Mouse (Mus musculus): ENCODE measurements at regions not wholly inside any gene's neighbourhood (a gene's known extent, or its start where the extent isn't known, plus 50 kb on each side); places are given as distances from the start of the nearest gene placed in this dataset.
A peak's percentile ranks its signal among the peaks of the same experiment; 100 is the strongest.

DNA sequence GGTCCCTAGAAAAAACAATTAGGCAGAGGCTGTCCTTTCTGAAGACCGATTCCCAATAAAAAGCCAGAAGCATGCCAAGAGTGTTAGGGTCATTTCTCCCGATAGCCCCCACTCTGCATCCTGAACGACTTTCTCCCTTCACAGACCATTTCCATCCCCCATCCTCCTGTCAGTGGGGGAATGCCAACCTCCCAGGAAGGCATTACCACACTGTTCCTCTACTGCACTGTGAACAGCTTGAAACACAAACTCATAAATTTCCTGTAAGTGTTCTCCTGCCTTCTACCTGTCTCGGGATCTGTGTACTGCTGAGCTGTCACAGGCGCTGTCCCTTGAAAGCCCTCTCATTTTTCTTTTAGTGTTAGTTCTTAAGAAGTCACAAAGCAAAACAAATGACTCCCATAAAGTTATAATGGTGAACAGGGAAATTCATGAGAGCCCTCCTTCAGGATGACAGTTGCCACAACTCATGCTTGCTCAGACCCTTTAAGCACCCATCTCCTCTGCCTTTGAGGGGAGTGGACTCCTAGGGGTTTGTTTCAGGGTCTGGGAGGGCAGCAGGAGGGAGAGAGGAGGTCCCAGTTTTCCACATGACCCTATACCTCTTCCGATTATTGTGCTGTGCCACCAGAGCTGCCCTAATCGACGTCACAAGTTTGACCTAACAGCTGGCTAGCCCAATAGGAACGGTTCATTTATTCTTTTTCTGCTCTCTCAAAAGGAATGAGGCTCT is 139.9 kb downstream of the Rchy1 start:
- no peak overlapping the region for H3K27ac ChIP-seq
- H3K4me1 ChIP-seq = peaks cover 8% of the 10 kb centered on the region
- no peak for ATAC-seq
- H3K27me3 ChIP-seq = no peaks in the 10 kb centered on the region
- no peak overlapping the region for H3K9ac ChIP-seq
- 72% methylated on average over 9 of the region's 9 CpGs for WGBS
- no peak overlapping the region for H3K4me2 ChIP-seq
- no peaks in the 10 kb centered on the region for H3K9me3 ChIP-seq (replicated peaks)
- H3K4me3 ChIP-seq = no peak overlapping the region
- no peaks in the 10 kb centered on the region for H3K36me3 ChIP-seq (ENCODE audit: poor library complexity, severe bottlenecking)

DNA sequence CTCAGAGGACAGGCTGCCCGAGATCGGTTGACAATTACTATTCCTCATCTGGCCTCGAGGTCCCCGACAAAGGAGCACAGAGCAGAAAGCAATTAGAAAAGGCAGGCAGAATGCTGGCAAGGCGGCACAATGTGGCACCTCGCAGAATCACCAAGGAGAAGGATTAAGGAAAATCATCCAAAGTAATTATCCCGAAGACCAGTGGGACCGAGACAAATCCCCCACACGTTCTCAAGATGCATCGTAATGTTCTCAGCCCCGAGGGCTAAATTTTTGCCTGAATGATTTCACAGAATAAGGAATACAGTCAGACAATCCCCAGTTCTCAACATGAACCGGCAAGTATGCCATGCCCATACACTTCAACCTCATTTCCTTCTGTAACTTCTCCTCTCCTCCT is 144.1 kb downstream of the Rchy1 start:
- Histone ChIP-seq H3K27ac (no peak overlapping the region), H3K9me3 (replicated peaks) (no peaks in the 10 kb centered on the region), H3K36me3 (ENCODE audit: poor library complexity, severe bottlenecking) (no peaks in the 10 kb centered on the region), H3K4me3 (no peak overlapping the region), H3K4me1 (peaks cover 11% of the 10 kb centered on the region), H3K4me2 (peak overlapping the region; percentile 44), H3K27me3 (no peaks in the 10 kb centered on the region), H3K9ac (0 out of 2 replicates have a peak overlapping the region, but pooled peaks have one; percentile 0)
- WGBS = 6% methylated on average over 12 of the region's 12 CpGs
- ATAC-seq = peak; percentile 76

DNA sequence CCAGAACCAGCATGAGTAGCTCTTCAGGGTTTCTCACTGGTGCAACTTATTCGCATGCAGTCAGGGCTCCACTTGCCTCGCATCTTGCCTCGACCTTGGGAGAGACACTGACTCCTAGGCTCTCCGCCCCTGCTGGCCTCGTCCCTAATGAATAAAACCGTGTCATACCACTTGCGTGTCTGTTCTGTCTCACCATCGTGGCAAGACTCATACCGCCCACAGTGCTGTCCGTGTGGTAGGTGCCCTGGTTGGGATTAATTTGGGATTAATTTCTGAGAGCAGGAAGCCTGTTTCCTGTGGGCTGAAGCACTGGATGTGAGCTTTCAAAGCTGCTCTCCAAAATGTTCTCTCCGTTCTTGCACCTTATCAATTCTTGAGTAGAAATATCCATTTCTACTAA is 144.7 kb downstream of the Rchy1 start:
- no peaks in the 10 kb centered on the region for H3K27me3 ChIP-seq
- no peaks in the 10 kb centered on the region for H3K9me3 ChIP-seq (replicated peaks)
- ATAC-seq = 0 out of 2 replicates have a peak, but pooled peaks have one; percentile 31
- H3K36me3 ChIP-seq (ENCODE audit: poor library complexity, severe bottlenecking) = no peaks in the 10 kb centered on the region
- H3K4me2 ChIP-seq = no peak overlapping the region; the same call in 1 of the 2 replicates
- H3K27ac ChIP-seq = no peak overlapping the region
- 57% methylated on average over 11 of the region's 11 CpGs for WGBS
- H3K9ac ChIP-seq = no peak overlapping the region
- H3K4me1 ChIP-seq = peaks cover 11% of the 10 kb centered on the region
- H3K4me3 ChIP-seq = no peak overlapping the region

DNA sequence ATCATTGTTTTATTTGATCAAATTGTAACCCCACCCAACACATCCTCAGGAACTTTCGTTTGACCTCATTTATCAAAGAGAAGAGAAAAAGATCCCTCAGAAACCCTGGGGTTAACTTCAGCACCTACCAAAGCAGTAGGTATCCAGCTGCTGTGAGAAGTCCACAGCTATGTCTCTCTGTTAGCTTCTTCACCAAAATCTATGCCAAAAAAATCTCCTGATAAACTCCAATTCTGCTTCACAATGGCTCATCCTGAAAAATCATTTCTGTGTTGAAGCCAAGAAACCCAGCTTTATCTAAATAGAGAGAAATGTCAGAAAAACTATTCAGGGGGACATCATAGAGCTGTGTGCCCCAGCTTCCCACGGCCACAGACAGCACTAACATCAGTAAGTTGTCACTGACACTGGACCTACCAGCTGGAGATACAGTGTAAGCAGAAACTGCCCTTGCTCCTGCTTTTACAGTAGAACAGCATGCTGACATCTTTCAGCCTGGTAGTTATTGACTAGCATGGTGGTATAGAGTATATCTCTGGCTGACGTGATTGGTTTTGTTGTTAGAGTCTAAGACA is 146.4 kb downstream of the Rchy1 start:
- WGBS = 91% methylated on average over 3 of the region's 3 CpGs
- H3K4me2 ChIP-seq = no peak overlapping the region
- no peak overlapping the region for H3K9ac ChIP-seq
- H3K36me3 ChIP-seq (ENCODE audit: poor library complexity, severe bottlenecking) = no peaks in the 10 kb centered on the region
- H3K27me3 ChIP-seq = no peaks in the 10 kb centered on the region
- no peak for ATAC-seq
- H3K4me3 ChIP-seq = no peak overlapping the region
- H3K9me3 ChIP-seq (replicated peaks) = no peaks in the 10 kb centered on the region
- no peak overlapping the region for H3K27ac ChIP-seq
- H3K4me1 ChIP-seq = peaks cover 11% of the 10 kb centered on the region

DNA sequence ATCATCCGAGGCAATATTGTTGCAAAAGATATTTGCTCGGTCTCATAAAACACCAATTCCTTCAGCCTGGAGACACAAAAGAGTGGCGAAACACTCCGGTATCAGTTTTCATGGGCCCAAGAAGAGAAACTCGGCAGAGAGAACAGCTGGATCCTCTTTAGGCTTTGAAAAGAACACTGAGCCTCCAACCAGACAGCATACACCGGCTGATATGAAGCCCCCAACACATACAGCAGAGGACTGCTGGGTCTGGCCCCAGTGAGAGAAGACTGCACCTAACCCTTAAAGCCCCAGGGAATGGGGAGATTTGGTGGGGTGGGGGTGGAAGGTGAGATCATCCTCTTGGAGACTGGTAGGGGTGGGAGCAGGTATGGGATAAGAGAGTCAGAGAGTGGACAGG is 147.9 kb downstream of the Rchy1 start:
- Histone ChIP-seq H3K27me3 (no peaks in the 10 kb centered on the region), H3K4me3 (no peak overlapping the region), H3K36me3 (ENCODE audit: poor library complexity, severe bottlenecking) (no peaks in the 10 kb centered on the region), H3K27ac (no peak overlapping the region), H3K4me1 (peaks cover 11% of the 10 kb centered on the region), H3K9ac (no peak overlapping the region), H3K4me2 (no peak overlapping the region), H3K9me3 (replicated peaks) (no peaks in the 10 kb centered on the region)
- ATAC-seq = no peak
- WGBS = 77% methylated on average over 6 of the region's 6 CpGs

DNA sequence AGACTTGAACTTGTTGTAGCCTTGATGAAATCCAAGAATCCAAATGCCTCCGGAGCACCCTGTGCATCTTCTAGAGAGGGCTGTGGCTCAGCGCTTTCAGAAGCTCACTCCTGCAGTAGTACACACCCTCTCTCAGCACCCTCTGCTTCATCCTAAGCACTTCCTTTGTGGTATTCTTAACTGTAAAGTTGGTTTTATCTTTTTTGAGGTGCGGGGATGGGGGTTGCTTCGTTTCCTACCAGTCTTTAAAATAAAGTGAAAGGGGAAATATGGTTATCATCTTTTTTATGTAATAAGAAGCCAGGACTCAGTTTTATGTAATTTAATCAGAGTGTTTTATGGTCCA is 148.5 kb downstream of the Rchy1 start:
- no peak for ATAC-seq
- H3K4me3 ChIP-seq = no peak overlapping the region
- H3K9me3 ChIP-seq (replicated peaks) = no peaks in the 10 kb centered on the region
- H3K9ac ChIP-seq = no peak overlapping the region
- no peaks in the 10 kb centered on the region for H3K36me3 ChIP-seq (ENCODE audit: poor library complexity, severe bottlenecking)
- no peak overlapping the region for H3K27ac ChIP-seq
- 85% methylated on average over 4 of the region's 4 CpGs for WGBS
- peaks cover 11% of the 10 kb centered on the region for H3K4me1 ChIP-seq
- no peaks in the 10 kb centered on the region for H3K27me3 ChIP-seq
- H3K4me2 ChIP-seq = no peak overlapping the region

DNA sequence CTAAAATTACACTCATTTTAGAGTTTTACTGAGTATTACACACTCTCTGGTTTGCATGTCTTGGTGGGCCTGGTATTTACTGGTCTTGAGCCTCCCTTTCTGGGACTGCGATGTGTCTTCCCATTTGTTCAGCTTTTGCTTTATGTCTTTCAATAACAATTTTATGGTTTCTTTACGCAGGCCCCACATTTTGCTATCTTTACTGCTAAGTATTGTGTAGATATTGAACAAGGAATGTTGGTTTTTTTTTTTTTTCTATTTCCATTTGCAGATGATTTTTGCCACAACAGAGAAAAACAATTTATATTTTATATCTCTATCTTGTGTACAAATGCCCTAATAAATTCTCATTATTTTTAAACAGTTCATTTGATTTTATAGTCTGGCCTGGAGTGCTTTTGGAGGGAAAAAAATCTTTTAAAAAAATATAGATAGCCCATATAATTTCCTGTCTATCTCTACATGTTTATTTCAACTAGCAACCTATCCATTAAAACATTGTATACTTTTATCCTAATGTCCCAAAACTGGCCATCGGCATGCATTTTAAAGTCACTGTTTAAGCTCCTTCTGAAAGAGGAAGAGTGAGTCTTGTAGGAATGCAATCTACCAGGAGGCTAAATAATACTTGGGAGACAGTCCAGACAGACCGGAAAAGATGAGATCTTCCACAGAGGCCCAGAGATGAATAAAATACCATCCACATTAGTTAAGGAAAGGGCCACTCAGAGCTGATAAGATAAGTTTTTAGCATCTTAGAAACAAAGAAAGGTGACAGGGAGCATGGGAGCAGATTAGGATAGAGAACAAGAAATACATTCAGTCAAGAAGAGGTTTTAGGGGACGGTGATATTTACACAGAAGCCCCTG is 149.1 kb downstream of the Rchy1 start:
- peaks cover 10% of the 10 kb centered on the region for H3K4me1 ChIP-seq
- H3K9me3 ChIP-seq (replicated peaks) = no peaks in the 10 kb centered on the region
- H3K4me3 ChIP-seq = no peak overlapping the region
- no peaks in the 10 kb centered on the region for H3K36me3 ChIP-seq (ENCODE audit: poor library complexity, severe bottlenecking)
- H3K4me2 ChIP-seq = no peak overlapping the region
- H3K9ac ChIP-seq = no peak overlapping the region
- 85% methylated on average over 5 of the region's 5 CpGs for WGBS
- ATAC-seq = no peak
- no peak overlapping the region for H3K27ac ChIP-seq
- no peaks in the 10 kb centered on the region for H3K27me3 ChIP-seq

DNA sequence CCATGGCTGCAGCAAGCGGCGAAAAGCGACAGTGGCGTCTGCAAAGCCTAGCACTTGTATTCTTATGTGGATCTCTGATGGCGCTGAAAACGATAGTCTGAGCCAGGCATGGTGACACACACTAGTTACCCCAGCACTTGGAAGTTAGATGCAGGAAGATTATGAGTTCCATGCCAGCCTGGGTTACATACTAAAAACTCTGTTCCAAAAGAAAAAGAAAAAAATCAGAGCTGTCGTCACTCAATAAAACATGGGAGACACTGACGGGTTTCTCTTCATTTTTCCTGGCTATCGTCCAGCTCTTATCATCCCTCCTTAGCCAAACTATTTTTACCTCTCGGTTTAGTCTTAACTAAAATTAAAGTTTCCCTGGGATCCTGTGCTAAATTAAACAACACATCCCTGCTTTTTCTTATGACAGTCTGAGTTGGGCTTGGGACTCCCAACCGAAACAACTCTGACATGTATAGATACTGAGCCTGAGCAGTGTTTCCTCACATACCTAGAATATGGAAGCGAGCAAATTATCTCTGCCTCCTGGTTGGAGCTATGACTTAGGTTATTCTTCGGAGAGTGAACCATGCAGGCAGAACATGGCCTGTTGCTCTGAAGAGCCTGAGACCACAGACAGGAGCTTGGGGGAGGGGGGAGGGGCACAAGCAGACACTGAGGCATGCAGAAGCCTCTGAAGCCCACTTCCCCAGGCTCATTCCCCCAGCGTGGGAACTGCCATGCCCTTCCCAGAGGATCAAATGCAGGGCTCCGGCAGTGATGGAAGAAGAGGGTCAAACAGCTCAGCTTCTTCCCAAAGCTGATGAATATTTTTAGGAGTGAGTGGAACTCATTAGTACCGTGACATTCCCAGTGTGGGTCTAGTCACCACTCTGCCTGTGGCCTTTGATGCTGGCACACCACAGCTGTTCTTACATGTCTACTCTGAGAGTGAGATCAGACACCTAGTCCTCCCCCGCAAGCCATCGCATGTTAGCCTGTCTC is 155.5 kb downstream of the Rchy1 start:
- ATAC-seq = peak; percentile 70
- no peaks in the 10 kb centered on the region for H3K4me1 ChIP-seq
- H3K27ac ChIP-seq = no peak overlapping the region
- H3K4me2 ChIP-seq = no peak overlapping the region
- no peaks in the 10 kb centered on the region for H3K36me3 ChIP-seq (ENCODE audit: poor library complexity, severe bottlenecking)
- no peaks in the 10 kb centered on the region for H3K9me3 ChIP-seq (replicated peaks)
- no peak overlapping the region for H3K4me3 ChIP-seq
- H3K9ac ChIP-seq = no peak overlapping the region
- no peaks in the 10 kb centered on the region for H3K27me3 ChIP-seq
- 83% methylated on average over 18 of the region's 18 CpGs for WGBS

DNA sequence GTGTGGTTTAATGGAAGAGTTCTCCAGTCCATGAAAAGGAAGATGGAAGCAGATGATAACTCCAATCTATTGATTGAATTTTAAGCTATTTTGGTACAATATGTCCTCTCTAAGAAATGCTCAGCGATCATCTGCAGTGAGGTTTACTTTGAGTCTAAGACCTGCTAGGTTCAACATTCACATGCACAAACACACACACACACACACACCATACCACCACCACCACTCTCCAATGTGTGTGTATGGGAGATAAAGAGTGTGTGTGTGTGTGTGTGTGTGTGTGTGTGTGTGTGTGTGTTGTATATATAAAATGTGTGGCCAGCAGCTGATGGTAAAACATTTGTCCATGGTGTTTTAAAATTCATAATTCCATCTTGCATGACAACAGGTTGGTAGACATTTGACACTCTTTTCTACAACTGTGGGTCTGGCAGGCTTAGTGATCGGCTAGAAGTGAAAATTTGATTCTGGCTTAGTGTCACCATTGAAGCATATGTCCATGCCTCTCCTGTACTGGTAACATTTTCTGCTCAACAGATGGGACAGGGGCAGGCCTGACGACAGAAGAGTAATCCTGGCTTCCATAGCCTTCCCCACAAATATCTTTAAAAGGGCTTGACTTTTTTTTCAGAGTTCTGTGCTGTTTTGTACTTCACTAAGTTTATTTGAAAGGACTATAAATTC is 161.4 kb downstream of the Rchy1 start:
- Histone ChIP-seq H3K27ac (no peak overlapping the region), H3K36me3 (ENCODE audit: poor library complexity, severe bottlenecking) (no peaks in the 10 kb centered on the region), H3K9me3 (replicated peaks) (no peaks in the 10 kb centered on the region), H3K4me1 (no peaks in the 10 kb centered on the region), H3K4me2 (no peak overlapping the region), H3K4me3 (no peak overlapping the region), H3K9ac (no peak overlapping the region), H3K27me3 (no peaks in the 10 kb centered on the region)
- peak; percentile 51; the same call in 1 of the 2 replicates for ATAC-seq
- 87% methylated on average over 3 of the region's 3 CpGs for WGBS

DNA sequence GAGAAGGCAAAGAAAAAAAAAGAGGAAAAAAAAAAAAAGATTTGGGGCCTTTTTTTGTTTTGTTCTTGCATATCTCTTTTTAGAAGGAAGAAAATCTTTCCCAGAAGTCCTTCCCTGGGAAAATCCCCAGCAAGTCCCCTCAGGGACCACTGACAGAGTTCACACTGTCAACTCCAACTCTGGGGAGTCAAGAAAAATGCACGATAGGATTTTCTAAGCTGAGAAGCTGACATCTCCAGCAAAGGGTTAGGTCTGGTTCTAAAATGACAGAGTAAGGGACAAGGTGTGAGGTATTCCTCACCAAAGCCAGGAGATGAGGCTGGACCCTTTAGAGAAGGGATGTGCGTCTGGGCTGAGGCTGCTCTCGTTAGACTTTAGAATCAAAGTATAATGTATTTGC is 165.5 kb downstream of the Rchy1 start:
- H3K27ac ChIP-seq = no peak overlapping the region
- H3K4me1 ChIP-seq = no peaks in the 10 kb centered on the region
- H3K27me3 ChIP-seq = no peaks in the 10 kb centered on the region
- H3K9ac ChIP-seq = no peak overlapping the region
- H3K9me3 ChIP-seq (replicated peaks) = no peaks in the 10 kb centered on the region
- no peak overlapping the region for H3K4me3 ChIP-seq
- ATAC-seq = no peak
- H3K4me2 ChIP-seq = no peak overlapping the region
- H3K36me3 ChIP-seq (ENCODE audit: poor library complexity, severe bottlenecking) = no peaks in the 10 kb centered on the region
- 88% methylated on average over 3 of the region's 3 CpGs for WGBS

DNA sequence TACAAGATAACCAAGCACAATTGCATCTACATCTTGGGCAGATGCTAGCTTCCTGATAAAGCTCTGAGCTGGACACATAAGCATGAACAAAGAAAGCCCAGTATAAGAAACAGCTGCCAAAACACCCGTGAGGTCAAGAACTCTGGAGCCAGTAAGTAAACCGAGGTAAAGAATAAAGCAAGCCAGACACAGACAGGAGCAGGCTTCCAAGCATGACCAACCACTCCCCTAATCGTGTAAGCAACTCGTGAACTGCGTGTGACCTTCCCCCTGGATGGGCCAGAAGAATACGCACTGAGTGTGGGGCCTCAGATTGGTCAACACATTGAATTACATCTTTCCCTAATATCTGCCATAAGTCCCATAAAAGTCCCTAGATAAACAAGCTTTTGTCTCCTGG is 170.1 kb downstream of the Rchy1 start:
- no peak for ATAC-seq
- H3K27ac ChIP-seq = no peak overlapping the region
- H3K9ac ChIP-seq = no peak overlapping the region
- no peak overlapping the region for H3K4me3 ChIP-seq
- no peaks in the 10 kb centered on the region for H3K4me1 ChIP-seq
- no peaks in the 10 kb centered on the region for H3K27me3 ChIP-seq
- no peaks in the 10 kb centered on the region for H3K9me3 ChIP-seq (replicated peaks)
- WGBS = 80% methylated on average over 6 of the region's 6 CpGs
- no peaks in the 10 kb centered on the region for H3K36me3 ChIP-seq (ENCODE audit: poor library complexity, severe bottlenecking)
- H3K4me2 ChIP-seq = no peak overlapping the region
